Mouse (Mus musculus) lung, adult 2 months (tissue): ENCODE results near the gene Klrb1a. TPM values are rescaled to one million over a fixed set of nuclear protein-coding genes. Genes with fewer than 3 reads are reported as not detected.

Experiments
- DNase-seq: peaks from one replicate; pipeline ENCODE4 v3.0.0; 2022
- H3K4me1 ChIP-seq: fragments of 200-500 bp; 2 replicates; pipeline ENCODE4 v1.6.1; 2011; ENCODE audit warnings: low read length; ENCODE audit not compliant: control insufficient read depth, insufficient read depth
- H3K4me3 ChIP-seq: fragments of 200-500 bp; replicated peaks from 2 replicates; pipeline ENCODE3; 2011; ENCODE audit warnings: low read depth, mild to moderate bottlenecking, control low read depth, low read length; ENCODE audit errors: extremely low read depth
- CTCF ChIP-seq: fragments of 200-500 bp; IDR thresholded peaks from 2 replicates; pipeline ENCODE4 v1.5.1; 2011; ENCODE audit warnings: mild to moderate bottlenecking, low read length, control low read depth; ENCODE audit not compliant: insufficient read depth
- POLR2A ChIP-seq: fragments of 200-500 bp; IDR thresholded peaks from 2 replicates; pipeline ENCODE4 v1.6.1; 2011; ENCODE audit warnings: low read depth, mild to moderate bottlenecking, control low read depth, low read length, borderline replicate concordance; ENCODE audit errors: extremely low read depth
- WGBS: fragments of 180-500 bp; shearing (Covaris S2); methylation state at CpG from one replicate; pipeline ENCODE4 v1.1.7; 2018; 5-methylcytosine and 5-hydroxymethylcytosine counted together
- polyA plus RNA-seq: library from polyadenylated mRNA; depleted of rRNA; stranded (reverse); fragments of >200 nt; gene quantifications from 2 replicates; pipeline ENCODE4 v1.2.3, GENCODE M21; 2012; rRNA removed

The Klrb1a gene
- polyA plus RNA-seq, 1 experiment, result 1.8 TPM

GRCm38 (mm10) chr6:128584070-128584660, 39.2 kb downstream of the Klrb1a start:
- Histone ChIP-seq H3K4me3 (no peak overlapping the region), H3K4me1 (no peaks in the 10 kb centered on the region)
- TF ChIP-seq POLR2A (no peak), CTCF (peak; percentile 40)
- 25% methylated on average over 10 of the region's 10 CpGs for WGBS
- DNase-seq, result peak; percentile 24

GRCm38 (mm10) chr6:128581508-128581907, 41.8 kb downstream of the Klrb1a start, which contains the start of gene A2ml1:
TSS of gene A2ml1 (minus strand) at chr6:128581608.
- 53% methylated on average over 11 of the region's 11 CpGs for WGBS
- no peak for DNase-seq

DNA sequence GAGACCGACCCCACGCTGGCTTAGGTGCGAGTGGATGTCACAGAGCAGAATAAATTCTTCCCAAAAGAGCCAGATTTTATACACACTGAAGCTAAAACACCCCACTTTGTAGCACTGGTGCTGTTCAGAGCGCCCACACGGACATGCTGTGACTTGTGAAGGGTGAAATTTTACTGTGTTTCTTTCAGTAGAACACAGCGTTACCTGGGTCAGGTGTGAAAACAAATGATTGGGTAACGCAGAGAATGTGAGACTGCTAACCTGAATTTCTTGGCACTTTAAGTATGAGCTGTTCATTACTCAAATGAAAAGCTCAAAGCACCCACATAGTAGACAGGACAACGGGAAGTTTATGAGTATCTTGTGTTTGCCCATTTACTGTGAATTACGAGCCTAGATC, 46.0 kb downstream of the Klrb1a start:
- TF ChIP-seq POLR2A, result no peak
- no peak for TF ChIP-seq CTCF
- WGBS, result 67% methylated on average over 9 of the region's 9 CpGs
- no peak for DNase-seq

More at GRCm38 (mm10) chr6:128581508-128581907, 41.8 kb downstream of the Klrb1a start, which contains the start of gene A2ml1:
- TF ChIP-seq POLR2A (no peak), CTCF (no peak)
- Histone ChIP-seq H3K4me3 (no peak within 1 kb of the TSS), H3K4me1 (no peaks in the 10 kb centered on the region)

DNA sequence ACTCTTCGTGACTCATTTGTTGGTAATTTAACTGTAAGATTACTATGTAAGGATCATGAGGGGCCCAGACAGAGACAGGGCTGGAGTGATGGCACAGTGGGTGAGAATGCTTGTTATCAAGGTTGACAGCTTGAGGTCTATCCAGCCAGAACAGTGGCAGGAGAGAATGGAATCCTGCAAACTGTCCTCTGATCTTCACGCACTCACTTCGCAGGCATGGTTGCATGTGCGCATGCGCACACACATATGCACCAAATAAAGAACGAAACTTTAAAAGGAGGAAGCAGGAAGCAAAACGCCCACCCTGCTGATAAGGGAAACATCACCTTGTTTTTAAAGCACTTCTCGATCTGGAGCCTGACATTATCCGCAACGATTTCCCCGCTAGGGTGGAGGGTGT, 56.7 kb downstream of the Klrb1a start:
- TF ChIP-seq CTCF (no peak), POLR2A (no peak)
- no peaks in the 10 kb centered on the region for H3K4me1 ChIP-seq
- H3K4me3 ChIP-seq, result no peak overlapping the region
- WGBS, result 86% methylated on average over 11 of the region's 11 CpGs
- no peak for DNase-seq

More for the DNA sequence above, 46.0 kb downstream of the Klrb1a start:
- Histone ChIP-seq H3K4me1 (no peaks in the 10 kb centered on the region), H3K4me3 (no peak overlapping the region)

Other genes starting within 250 kb of the Klrb1a start
- gene Tex52, start 248.1 kb downstream of the Klrb1a start, polyA plus RNA-seq, result 0.10 and 0.18 TPM in 2 replicates
- not detected in 2 replicates for gene Gm44596, start 248.0 kb downstream of the Klrb1a start, polyA plus RNA-seq
- gene Nrip2, start 224.2 kb downstream of the Klrb1a start, polyA plus RNA-seq, result 0.31 and 0.45 TPM in 2 replicates
- 22.6 and 31.5 TPM in 2 replicates for gene Itfg2, start 198.6 kb downstream of the Klrb1a start, polyA plus RNA-seq
- 85.8 and 106 TPM in 2 replicates for gene Fkbp4, start 184.9 kb downstream of the Klrb1a start, polyA plus RNA-seq
- 0.31 and 0.54 TPM in 2 replicates for gene Pzp, start 96.8 kb downstream of the Klrb1a start, polyA plus RNA-seq
- 2.8 and 5.1 TPM in 2 replicates for gene A2ml1, start 41.9 kb downstream of the Klrb1a start, polyA plus RNA-seq
- gene Clec2h, start 38.9 kb upstream of the Klrb1a start, polyA plus RNA-seq, result 0.17 TPM in 1 of 2 replicates, not detected in the other
- 0.22 TPM in 1 of 2 replicates, not detected in the other for gene Klrb1, start 99.5 kb upstream of the Klrb1a start, polyA plus RNA-seq
- 1.8 and 2.6 TPM in 2 replicates for gene Klrb1c, start 165.7 kb upstream of the Klrb1a start, polyA plus RNA-seq
- gene Gm44511, start 202.8 kb upstream of the Klrb1a start, polyA plus RNA-seq, result 0.41 TPM in 1 of 2 replicates, not detected in the other
- 2.4 and 2.7 TPM in 2 replicates for gene Klrb1b, start 202.8 kb upstream of the Klrb1a start, polyA plus RNA-seq